Mouse (Mus musculus): Measurements from ENCODE around the gene Cast.

The Cast gene

GRCm38 (mm10) chr13:74808152-74808929, at the start of gene Cast:
Cast (minus strand) TSS chr13:74808810.
- ATAC-seq (ENCODE audit: low TSS enrichment): peak; percentile 83

GRCm38 (mm10) chr13:74854338-74855047, 45.9 kb upstream of the Cast start:
- peak; percentile 99 for ATAC-seq (ENCODE audit: low TSS enrichment)

- no peak for ATAC-seq (ENCODE audit: low TSS enrichment)
These were observed 42.2 kb upstream of the Cast start for GRCm38 (mm10) chr13:74850823-74851222.

GRCm38 (mm10) chr13:74845886-74846285, 37.3 kb upstream of the Cast start:
- ATAC-seq (ENCODE audit: low TSS enrichment): no peak

- no peak for ATAC-seq (ENCODE audit: low TSS enrichment)
These were observed 25.9 kb upstream of the Cast start for GRCm38 (mm10) chr13:74834543-74834942.

- peak; percentile 84 for ATAC-seq (ENCODE audit: low TSS enrichment)
These were observed 13.5 kb upstream of the Cast start for GRCm38 (mm10) chr13:74822095-74822494.

- ATAC-seq (ENCODE audit: low TSS enrichment): no peak
These were observed 7.1 kb upstream of the Cast start for GRCm38 (mm10) chr13:74815753-74816152.

GRCm38 (mm10) chr13:74807446-74808151, 1.0 kb downstream of the Cast start:
- ATAC-seq (ENCODE audit: low TSS enrichment): peak; percentile 65

GRCm38 (mm10) chr13:74806934-74807333, 1.7 kb downstream of the Cast start:
- no peak for ATAC-seq (ENCODE audit: low TSS enrichment)

- ATAC-seq (ENCODE audit: low TSS enrichment): no peak
These were observed 14.2 kb downstream of the Cast start for GRCm38 (mm10) chr13:74794435-74794834.

GRCm38 (mm10) chr13:74787681-74788080, 20.9 kb downstream of the Cast start:
- ATAC-seq (ENCODE audit: low TSS enrichment): no peak

- no peak for ATAC-seq (ENCODE audit: low TSS enrichment)
These were observed 36.5 kb downstream of the Cast start for GRCm38 (mm10) chr13:74772151-74772550.

- ATAC-seq (ENCODE audit: low TSS enrichment): peak; percentile 99
These were observed 38.1 kb downstream of the Cast start for GRCm38 (mm10) chr13:74770480-74770879.

GRCm38 (mm10) chr13:74769871-74770270, 38.7 kb downstream of the Cast start:
- ATAC-seq (ENCODE audit: low TSS enrichment): no peak

- no peak for ATAC-seq (ENCODE audit: low TSS enrichment)
These were observed 41.4 kb downstream of the Cast start for GRCm38 (mm10) chr13:74767186-74767585.

GRCm38 (mm10) chr13:74762741-74763140, 45.9 kb downstream of the Cast start:
- no peak for ATAC-seq (ENCODE audit: low TSS enrichment)

GRCm38 (mm10) chr13:74759152-74759551, 49.5 kb downstream of the Cast start:
- no peak for ATAC-seq (ENCODE audit: low TSS enrichment)

- ATAC-seq (ENCODE audit: low TSS enrichment): no peak
These were observed 65.4 kb downstream of the Cast start for GRCm38 (mm10) chr13:74743219-74743618.

GRCm38 (mm10) chr13:74736396-74736795, 72.2 kb downstream of the Cast start:
- ATAC-seq (ENCODE audit: low TSS enrichment): no peak

GRCm38 (mm10) chr13:74735834-74736233, 72.8 kb downstream of the Cast start:
- ATAC-seq (ENCODE audit: low TSS enrichment): no peak

- no peak for ATAC-seq (ENCODE audit: low TSS enrichment)
These were observed 74.9 kb downstream of the Cast start for GRCm38 (mm10) chr13:74733726-74734125.

- ATAC-seq (ENCODE audit: low TSS enrichment): no peak
These were observed 89.6 kb downstream of the Cast start for GRCm38 (mm10) chr13:74719002-74719401.

- ATAC-seq (ENCODE audit: low TSS enrichment): no peak
These were observed 112.4 kb downstream of the Cast start for GRCm38 (mm10) chr13:74696225-74696624.

Measured in frontal cortex, adult (tissue).